Mouse (Mus musculus): ENCODE results near the gene Olfr764-ps1. TPM values are rescaled to one million over a fixed set of nuclear protein-coding genes. Genes with fewer than 3 reads are reported as not detected.
"Not testable (repeated sequence)": the region's sequence is repeated elsewhere in the genome, so short reads cannot be mapped to it uniquely, and the experiment has no call there.

Olfr764-ps1 gene
- polyA plus RNA-seq, 1 experiment: 0.04 TPM

- H3K4me1 ChIP-seq (ENCODE audit: control insufficient read depth, insufficient read depth, low read length): no peaks in the 10 kb centered on the region
- H3K27ac ChIP-seq (ENCODE audit: control insufficient read depth, insufficient read depth, low read depth, low read length): no peak within 1 kb of the TSS
- no peaks in the 10 kb centered on the region for H3K36me3 ChIP-seq (ENCODE audit: control insufficient read depth, insufficient read depth, low read length)
- TF ChIP-seq CTCF (IDR thresholded peaks at IDR 0.05; ENCODE audit: control insufficient read depth, insufficient read depth, insufficient replicate concordance, low read depth, low read length) (no peak), POLR2A (IDR thresholded peaks at IDR 0.05; ENCODE audit: control insufficient read depth, low read depth, low read length) (no peak)
- no peak within 1 kb of the TSS for H3K4me3 ChIP-seq (ENCODE audit: control insufficient read depth, low read depth, low read length)
- H3K27me3 ChIP-seq (ENCODE audit: control insufficient read depth, insufficient read depth, low read length): no peaks in the 10 kb centered on the region
Measured at GRCm38 (mm10) chr10:129010288-129010841, 29.3 kb downstream of the Olfr764-ps1 start, which contains the start of gene Olfr763. Gene Olfr763, plus strand, starts transcription at chr10:129010791.

- Histone ChIP-seq H3K36me3 (ENCODE audit: control insufficient read depth, insufficient read depth, low read length) (no peaks in the 10 kb centered on the region), H3K27ac (ENCODE audit: control insufficient read depth, insufficient read depth, low read depth, low read length) (no peak overlapping the region), H3K27me3 (ENCODE audit: control insufficient read depth, insufficient read depth, low read length) (no peaks in the 10 kb centered on the region), H3K4me3 (ENCODE audit: control insufficient read depth, low read depth, low read length) (no peak overlapping the region), H3K4me1 (ENCODE audit: control insufficient read depth, insufficient read depth, low read length) (no peaks in the 10 kb centered on the region)
- TF ChIP-seq POLR2A (IDR thresholded peaks at IDR 0.05; ENCODE audit: control insufficient read depth, low read depth, low read length) (no peak), CTCF (IDR thresholded peaks at IDR 0.05; ENCODE audit: control insufficient read depth, insufficient read depth, insufficient replicate concordance, low read depth, low read length) (no peak)
Measured at GRCm38 (mm10) chr10:129004032-129004920, 35.4 kb downstream of the Olfr764-ps1 start.

- H3K4me3 ChIP-seq (ENCODE audit: control insufficient read depth, low read depth, low read length): no peak overlapping the region
- no peaks in the 10 kb centered on the region for H3K27me3 ChIP-seq (ENCODE audit: control insufficient read depth, insufficient read depth, low read length)
- no peaks in the 10 kb centered on the region for H3K36me3 ChIP-seq (ENCODE audit: control insufficient read depth, insufficient read depth, low read length)
- TF ChIP-seq POLR2A (IDR thresholded peaks at IDR 0.05; ENCODE audit: control insufficient read depth, low read depth, low read length) (no peak), CTCF (IDR thresholded peaks at IDR 0.05; ENCODE audit: control insufficient read depth, insufficient read depth, insufficient replicate concordance, low read depth, low read length) (no peak)
- H3K4me1 ChIP-seq (ENCODE audit: control insufficient read depth, insufficient read depth, low read length): no peaks in the 10 kb centered on the region
- no peak overlapping the region for H3K27ac ChIP-seq (ENCODE audit: control insufficient read depth, insufficient read depth, low read depth, low read length)
Measured at GRCm38 (mm10) chr10:128996523-128997040, 43.1 kb downstream of the Olfr764-ps1 start.

GRCm38 (mm10) chr10:128995796-128996195 is 43.9 kb downstream of the Olfr764-ps1 start:
- Histone ChIP-seq H3K4me3 (ENCODE audit: control insufficient read depth, low read depth, low read length) (no peak overlapping the region), H3K27me3 (ENCODE audit: control insufficient read depth, insufficient read depth, low read length) (no peaks in the 10 kb centered on the region), H3K27ac (ENCODE audit: control insufficient read depth, insufficient read depth, low read depth, low read length) (no peak overlapping the region), H3K36me3 (ENCODE audit: control insufficient read depth, insufficient read depth, low read length) (no peaks in the 10 kb centered on the region), H3K4me1 (ENCODE audit: control insufficient read depth, insufficient read depth, low read length) (no peaks in the 10 kb centered on the region)
- TF ChIP-seq POLR2A (IDR thresholded peaks at IDR 0.05; ENCODE audit: control insufficient read depth, low read depth, low read length) (no peak), CTCF (IDR thresholded peaks at IDR 0.05; ENCODE audit: control insufficient read depth, insufficient read depth, insufficient replicate concordance, low read depth, low read length) (no peak)

GRCm38 (mm10) chr10:128990994-128991393 is 48.7 kb downstream of the Olfr764-ps1 start:
- no peaks in the 10 kb centered on the region for H3K4me1 ChIP-seq (ENCODE audit: control insufficient read depth, insufficient read depth, low read length)
- H3K4me3 ChIP-seq (ENCODE audit: control insufficient read depth, low read depth, low read length): no peak overlapping the region
- no peaks in the 10 kb centered on the region for H3K27me3 ChIP-seq (ENCODE audit: control insufficient read depth, insufficient read depth, low read length)
- no peak for TF ChIP-seq CTCF (IDR thresholded peaks at IDR 0.05; ENCODE audit: control insufficient read depth, insufficient read depth, insufficient replicate concordance, low read depth, low read length)
- no peak for TF ChIP-seq POLR2A (IDR thresholded peaks at IDR 0.05; ENCODE audit: control insufficient read depth, low read depth, low read length)
- no peak overlapping the region for H3K27ac ChIP-seq (ENCODE audit: control insufficient read depth, insufficient read depth, low read depth, low read length)
- no peaks in the 10 kb centered on the region for H3K36me3 ChIP-seq (ENCODE audit: control insufficient read depth, insufficient read depth, low read length)

- H3K4me3 ChIP-seq (ENCODE audit: control insufficient read depth, low read depth, low read length); H3K4me1 ChIP-seq (ENCODE audit: control insufficient read depth, insufficient read depth, low read length); H3K27me3 ChIP-seq (ENCODE audit: control insufficient read depth, insufficient read depth, low read length); H3K36me3 ChIP-seq (ENCODE audit: control insufficient read depth, insufficient read depth, low read length); H3K27ac ChIP-seq (ENCODE audit: control insufficient read depth, insufficient read depth, low read depth, low read length): not testable (repeated sequence)
Measured at GRCm38 (mm10) chr10:128990129-128990850, 49.4 kb downstream of the Olfr764-ps1 start.

GRCm38 (mm10) chr10:128989131-128989530 is 50.6 kb downstream of the Olfr764-ps1 start, which contains the start of gene Olfr9:
Gene Olfr9, plus strand, starts transcription at chr10:128989431.
- not testable (repeated sequence) for H3K36me3 ChIP-seq (ENCODE audit: control insufficient read depth, insufficient read depth, low read length); H3K4me1 ChIP-seq (ENCODE audit: control insufficient read depth, insufficient read depth, low read length); H3K4me3 ChIP-seq (ENCODE audit: control insufficient read depth, low read depth, low read length); H3K27ac ChIP-seq (ENCODE audit: control insufficient read depth, insufficient read depth, low read depth, low read length); H3K27me3 ChIP-seq (ENCODE audit: control insufficient read depth, insufficient read depth, low read length)

Other genes with a start within 250 kb of the Olfr764-ps1 start
- gene Mmp19, start 249.0 kb downstream of the Olfr764-ps1 start, polyA plus RNA-seq (2012; rRNA removed): 1.3 and 1.6 TPM in 2 replicates
- 8.9 and 10.4 TPM in 2 replicates for gene Dnajc14, start 235.8 kb downstream of the Olfr764-ps1 start, polyA plus RNA-seq (2012; rRNA removed)
- 7.7 and 8.2 TPM in 2 replicates for gene Tmem198b, start 235.5 kb downstream of the Olfr764-ps1 start, polyA plus RNA-seq (2012; rRNA removed)
- gene Sarnp, start 222.6 kb downstream of the Olfr764-ps1 start, polyA plus RNA-seq (2012; rRNA removed): 11.0 and 13.2 TPM in 2 replicates
- 77.4 and 91.8 TPM in 2 replicates for gene Ormdl2, start 218.3 kb downstream of the Olfr764-ps1 start, polyA plus RNA-seq (2012; rRNA removed)
- 0.82 and 0.93 TPM in 2 replicates for gene Gdf11, start 148.2 kb downstream of the Olfr764-ps1 start, polyA plus RNA-seq (2012; rRNA removed)
- gene Cd63, start 138.9 kb downstream of the Olfr764-ps1 start, polyA plus RNA-seq (2012; rRNA removed): 28.8 and 30.9 TPM in 2 replicates
- gene Rdh5, start 117.0 kb downstream of the Olfr764-ps1 start, polyA plus RNA-seq (2012; rRNA removed): 7.5 and 8.9 TPM in 2 replicates
- gene Bloc1s1, start 115.9 kb downstream of the Olfr764-ps1 start, polyA plus RNA-seq (2012; rRNA removed): 97.9 and 108 TPM in 2 replicates
- 19.0 and 19.1 TPM in 2 replicates for gene Itga7, start 106.1 kb downstream of the Olfr764-ps1 start, polyA plus RNA-seq (2012; rRNA removed)
- 1.3 and 1.6 TPM in 2 replicates for gene Mettl7b, start 78.9 kb downstream of the Olfr764-ps1 start, polyA plus RNA-seq (2012; rRNA removed)
- not detected in 2 replicates for gene Olfr9, start 50.5 kb downstream of the Olfr764-ps1 start, polyA plus RNA-seq (2012; rRNA removed)
- not detected in 2 replicates for gene Olfr763, start 29.1 kb downstream of the Olfr764-ps1 start, polyA plus RNA-seq (2012; rRNA removed)
- gene Olfr765, start 10.1 kb upstream of the Olfr764-ps1 start, polyA plus RNA-seq (2012; rRNA removed): not detected in 2 replicates
- not detected in 2 replicates for gene Olfr766-ps1, start 29.1 kb upstream of the Olfr764-ps1 start, polyA plus RNA-seq (2012; rRNA removed)
- not detected in 2 replicates for gene Olfr767, start 43.0 kb upstream of the Olfr764-ps1 start, polyA plus RNA-seq (2012; rRNA removed)
- gene Olfr768, start 59.5 kb upstream of the Olfr764-ps1 start, polyA plus RNA-seq (2012; rRNA removed): not detected in 2 replicates
- not detected in 2 replicates for gene Olfr769, start 78.0 kb upstream of the Olfr764-ps1 start, polyA plus RNA-seq (2012; rRNA removed)
- not detected in 2 replicates for gene Olfr770, start 99.1 kb upstream of the Olfr764-ps1 start, polyA plus RNA-seq (2012; rRNA removed)
- not detected in 2 replicates for gene Olfr771, start 124.9 kb upstream of the Olfr764-ps1 start, polyA plus RNA-seq (2012; rRNA removed)
- gene Olfr772, start 138.0 kb upstream of the Olfr764-ps1 start, polyA plus RNA-seq (2012; rRNA removed): not detected in 2 replicates
- gene Olfr773, start 147.5 kb upstream of the Olfr764-ps1 start, polyA plus RNA-seq (2012; rRNA removed): not detected in 2 replicates
- gene Olfr774, start 196.3 kb upstream of the Olfr764-ps1 start, polyA plus RNA-seq (2012; rRNA removed): not detected in 2 replicates
- not detected in 2 replicates for gene Olfr775, start 208.5 kb upstream of the Olfr764-ps1 start, polyA plus RNA-seq (2012; rRNA removed)
- gene Olfr776, start 219.2 kb upstream of the Olfr764-ps1 start, polyA plus RNA-seq (2012; rRNA removed): not detected in 2 replicates
- gene Olfr777, start 231.6 kb upstream of the Olfr764-ps1 start, polyA plus RNA-seq (2012; rRNA removed): not detected in 2 replicates

All from testis, adult 2 months (tissue).